Mouse (Mus musculus) thymus, adult 18-20 months (tissue): ENCODE measurements around the gene Ski.

Experiments
- DNase-seq, 2 experiments: peaks; one replicate each; pipeline ENCODE4 v3.0.0; 2022; ENCODE audit warnings: mixed read lengths in 2 of 2

The Ski gene

DNA sequence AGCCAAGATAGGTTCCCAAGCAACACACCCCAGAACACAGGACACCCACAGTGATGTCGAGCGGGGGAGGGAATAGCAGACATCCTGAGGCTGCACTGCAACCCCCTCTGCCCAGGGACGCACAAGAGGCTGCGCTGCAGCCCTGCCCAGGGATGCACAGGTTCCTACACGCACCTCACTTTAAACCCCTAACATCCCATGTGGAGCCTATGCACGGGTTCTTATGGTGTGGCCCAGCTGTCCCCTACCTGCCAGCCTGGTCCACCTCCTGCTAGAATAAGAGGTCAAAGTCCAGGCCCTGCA, 8.7 kb downstream of the Ski start:
- DNase-seq: no peak

DNA sequence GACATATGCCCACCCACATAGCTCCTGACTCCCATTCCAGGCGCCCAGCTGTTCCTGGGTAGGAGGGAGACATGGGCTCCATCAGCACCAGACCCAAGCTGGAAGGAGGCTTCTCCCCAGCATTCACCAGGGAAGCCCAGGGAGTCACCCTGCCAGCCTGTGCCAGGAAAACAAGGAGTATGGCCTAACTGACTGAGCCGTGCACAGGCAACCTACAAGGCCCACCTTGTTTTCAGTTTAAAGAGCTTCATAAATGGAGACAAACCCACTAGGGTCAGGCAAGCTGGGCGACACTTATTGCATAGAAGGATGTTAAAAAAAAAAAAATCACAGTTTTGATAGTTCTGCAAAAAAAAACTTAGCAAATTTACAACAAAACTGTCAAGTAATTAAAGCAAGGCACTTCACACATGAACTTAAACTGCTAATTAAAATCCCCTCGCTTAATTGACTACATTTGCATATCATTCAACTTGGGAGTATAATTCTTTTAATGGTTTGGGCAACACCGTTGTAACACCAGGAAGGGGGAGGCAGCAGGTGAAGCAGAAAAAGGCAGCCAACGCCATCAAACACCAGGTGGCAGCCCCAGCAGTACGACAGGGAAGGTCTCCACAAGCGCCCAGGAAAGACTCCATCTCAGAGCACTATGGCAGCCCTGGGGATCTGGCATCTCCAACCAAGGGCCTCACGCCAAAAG, 9.2 kb downstream of the Ski start:
- DNase-seq: peak in 1 of 2 experiments; percentile 6

DNA sequence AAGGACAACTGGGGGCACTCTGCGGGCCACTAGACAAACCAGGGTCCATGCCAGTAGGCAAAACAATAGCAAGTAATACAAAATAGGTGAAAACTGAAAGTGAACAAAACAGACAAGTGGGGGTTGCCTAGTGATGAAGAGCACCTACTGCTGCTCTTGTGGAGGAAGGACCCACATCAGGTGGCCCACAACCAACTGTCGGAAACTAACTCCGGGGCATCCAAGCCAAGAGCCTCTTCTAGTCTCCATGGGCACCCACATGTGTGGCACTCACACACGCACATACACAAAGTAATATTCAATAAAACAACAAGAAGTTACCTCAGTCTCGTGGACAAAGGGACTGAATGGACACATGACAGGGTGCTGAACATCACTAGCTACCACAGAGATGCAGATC, 12.9 kb downstream of the Ski start:
- DNase-seq: peak in 1 of 2 experiments; percentile 7

DNA sequence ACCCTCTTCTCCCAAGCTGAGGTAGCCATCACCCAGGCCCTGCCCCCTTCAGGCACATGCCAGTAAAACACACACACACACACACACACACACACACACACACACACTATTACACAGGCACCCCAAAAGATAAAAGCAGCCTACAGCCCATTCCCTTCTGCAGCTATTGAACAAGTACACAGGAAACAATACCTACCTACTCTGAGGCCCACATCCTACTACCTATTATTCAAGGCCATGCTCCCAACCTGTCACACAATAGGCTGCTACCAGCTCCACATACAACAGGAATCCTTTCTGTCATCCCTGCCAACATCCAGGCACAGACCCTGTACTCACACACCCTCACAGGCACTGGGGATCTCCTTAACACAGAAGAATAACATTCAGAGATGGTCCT, 13.3 kb downstream of the Ski start:
- DNase-seq: no peak

GRCm38 (mm10) chr4:155208613-155209012, 13.8 kb downstream of the Ski start:
- no peak for DNase-seq

DNA sequence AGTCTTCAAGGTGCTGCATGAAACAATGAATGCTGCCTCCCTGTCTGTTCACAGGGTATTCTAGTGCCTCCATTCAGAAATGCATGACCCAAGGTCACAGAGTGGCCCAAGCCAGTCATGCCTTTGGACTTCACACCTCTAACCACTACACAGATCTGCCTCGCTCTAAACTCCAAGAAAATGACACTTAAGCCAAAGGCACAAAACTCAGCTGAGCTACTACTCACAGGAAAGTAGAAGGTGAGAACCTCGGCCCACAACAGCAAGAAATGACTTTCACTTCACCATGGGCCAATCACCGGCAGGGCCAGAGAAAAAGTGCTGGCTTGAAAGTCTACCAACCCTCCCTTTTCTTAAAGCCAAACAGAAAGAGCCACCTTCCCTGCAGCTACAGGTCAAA, 14.6 kb downstream of the Ski start:
- no peak for DNase-seq

GRCm38 (mm10) chr4:155206498-155206897, 15.9 kb downstream of the Ski start:
- DNase-seq: no peak

- DNase-seq: no peak
Measured at GRCm38 (mm10) chr4:155205919-155206318, 16.5 kb downstream of the Ski start.

DNA sequence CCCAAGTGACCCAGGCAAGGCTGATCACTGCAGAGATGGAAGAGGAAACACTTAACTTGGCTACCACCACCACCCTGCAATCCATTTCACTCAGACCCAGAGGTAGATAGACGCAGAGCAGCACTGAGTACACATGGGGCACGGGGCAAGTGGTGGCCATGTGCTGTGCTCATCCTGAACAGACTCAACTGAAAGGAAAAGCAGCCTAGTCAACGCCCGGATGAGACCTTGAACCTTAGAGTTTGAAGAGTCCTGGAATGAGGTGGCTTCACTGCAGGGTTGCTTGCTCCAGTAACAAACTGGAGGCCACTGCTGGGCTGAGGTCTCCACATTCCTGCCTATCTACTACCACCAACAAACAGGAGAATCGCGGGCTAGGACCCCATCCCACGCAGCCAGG, 20.6 kb downstream of the Ski start:
- DNase-seq: no peak

- peak in 1 of 2 experiments; percentile 45 for DNase-seq
Measured at GRCm38 (mm10) chr4:155200861-155201390, 21.5 kb downstream of the Ski start.

DNA sequence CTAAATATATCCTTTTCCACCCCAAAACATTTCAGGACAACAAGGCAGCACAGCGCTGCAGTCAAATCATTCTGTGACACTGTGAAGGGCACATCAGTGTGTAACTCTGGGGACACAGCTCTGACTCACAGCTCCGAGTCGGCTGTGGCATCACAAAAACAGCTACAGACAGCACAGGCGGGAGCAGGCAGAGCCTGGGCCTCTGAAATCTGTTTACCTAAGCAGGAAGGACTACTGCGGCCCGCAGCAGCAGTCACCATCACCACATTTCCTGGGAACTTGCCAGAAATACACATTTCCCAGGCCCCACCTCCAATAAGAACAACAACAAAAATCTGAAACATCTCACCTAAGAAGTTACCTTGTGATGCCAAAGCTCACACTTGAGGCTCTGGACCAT, 24.7 kb downstream of the Ski start:
- no peak for DNase-seq

DNA sequence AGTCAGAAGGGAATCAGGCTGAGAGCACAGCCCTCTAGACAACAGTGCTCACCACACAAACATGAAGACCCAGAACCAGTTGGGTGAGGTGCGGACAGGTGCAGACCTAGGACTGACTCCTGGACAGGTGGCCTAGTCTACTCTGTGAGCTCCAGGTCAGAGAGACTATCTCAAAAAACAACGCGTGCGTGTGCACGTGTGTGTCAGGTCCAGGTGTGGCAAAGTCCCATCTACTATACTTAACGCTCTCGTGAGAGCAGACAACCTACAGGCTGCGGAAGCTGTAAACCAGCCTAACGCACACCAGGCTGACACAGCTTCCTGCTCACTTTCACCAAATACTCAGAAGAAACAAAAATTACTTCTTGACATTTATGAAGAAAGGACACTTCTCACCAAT, 27.2 kb downstream of the Ski start:
- DNase-seq: no peak

GRCm38 (mm10) chr4:155190275-155190674, 32.1 kb downstream of the Ski start:
- DNase-seq: no peak

DNA sequence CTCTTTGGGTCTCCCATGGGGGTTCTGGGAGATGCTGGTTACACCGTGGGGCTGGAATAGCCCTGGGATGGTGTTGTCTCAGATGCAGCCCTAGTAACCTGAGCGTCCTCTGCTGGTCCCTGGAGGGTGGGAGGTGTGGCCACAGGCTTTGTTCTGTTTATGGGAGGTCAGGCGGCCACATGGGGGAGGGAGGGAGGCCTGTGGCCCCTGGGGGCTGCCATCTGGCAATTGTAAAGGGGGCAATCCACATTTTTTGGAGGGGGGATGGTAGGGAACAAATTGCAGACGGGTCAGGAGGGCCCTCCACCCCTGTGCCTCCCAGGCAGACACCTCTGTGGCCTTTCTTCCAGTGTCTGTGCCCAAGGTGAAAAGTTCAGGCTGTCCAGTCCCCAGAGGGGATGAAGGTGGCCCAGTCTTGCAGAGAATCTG, 32.7 kb downstream of the Ski start:
- no peak for DNase-seq

- no peak for DNase-seq
Measured at GRCm38 (mm10) chr4:155188803-155189202, 33.6 kb downstream of the Ski start.

DNA sequence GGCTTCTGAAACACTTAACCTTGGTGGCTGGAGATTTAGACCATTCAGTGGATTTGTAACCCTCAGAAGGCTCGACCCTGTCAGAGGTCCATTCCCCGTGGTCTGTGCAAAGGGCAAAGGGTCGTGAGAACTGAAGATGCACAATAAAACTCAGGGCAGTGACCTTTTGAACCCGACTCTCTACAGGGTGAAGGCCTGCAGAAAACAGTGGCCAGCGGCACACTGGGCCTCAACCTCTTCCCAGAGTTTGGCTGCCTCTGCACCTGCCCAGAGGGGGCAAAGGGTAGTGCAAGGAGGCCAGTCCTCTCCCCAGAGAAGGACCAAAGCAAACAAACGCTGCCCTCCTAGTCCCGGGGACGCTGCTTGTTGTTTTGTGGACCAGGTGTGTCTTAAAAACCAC, 34.1 kb downstream of the Ski start:
- DNase-seq: no peak

GRCm38 (mm10) chr4:155187192-155187674, 35.2 kb downstream of the Ski start:
- DNase-seq: no peak

DNA sequence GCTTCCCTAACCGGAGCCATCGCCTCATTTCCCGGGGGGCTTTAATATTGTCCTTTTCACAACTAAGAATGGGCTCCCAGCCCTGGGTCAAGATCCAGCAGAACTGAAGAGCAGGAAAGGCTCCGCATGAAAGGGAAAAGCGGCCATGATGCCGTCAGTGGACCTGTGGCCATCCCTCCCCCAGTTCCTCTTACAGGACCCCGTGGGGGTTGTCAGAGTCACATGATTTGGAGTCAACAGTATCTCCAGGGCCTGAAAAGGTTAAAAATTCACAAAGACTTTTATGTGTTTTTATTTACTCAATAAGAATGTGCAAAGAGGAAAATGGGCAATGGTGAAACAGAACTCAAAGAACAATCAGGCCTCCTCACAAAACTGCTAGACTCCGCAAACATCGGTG, 36.5 kb downstream of the Ski start:
- DNase-seq: no peak

DNA sequence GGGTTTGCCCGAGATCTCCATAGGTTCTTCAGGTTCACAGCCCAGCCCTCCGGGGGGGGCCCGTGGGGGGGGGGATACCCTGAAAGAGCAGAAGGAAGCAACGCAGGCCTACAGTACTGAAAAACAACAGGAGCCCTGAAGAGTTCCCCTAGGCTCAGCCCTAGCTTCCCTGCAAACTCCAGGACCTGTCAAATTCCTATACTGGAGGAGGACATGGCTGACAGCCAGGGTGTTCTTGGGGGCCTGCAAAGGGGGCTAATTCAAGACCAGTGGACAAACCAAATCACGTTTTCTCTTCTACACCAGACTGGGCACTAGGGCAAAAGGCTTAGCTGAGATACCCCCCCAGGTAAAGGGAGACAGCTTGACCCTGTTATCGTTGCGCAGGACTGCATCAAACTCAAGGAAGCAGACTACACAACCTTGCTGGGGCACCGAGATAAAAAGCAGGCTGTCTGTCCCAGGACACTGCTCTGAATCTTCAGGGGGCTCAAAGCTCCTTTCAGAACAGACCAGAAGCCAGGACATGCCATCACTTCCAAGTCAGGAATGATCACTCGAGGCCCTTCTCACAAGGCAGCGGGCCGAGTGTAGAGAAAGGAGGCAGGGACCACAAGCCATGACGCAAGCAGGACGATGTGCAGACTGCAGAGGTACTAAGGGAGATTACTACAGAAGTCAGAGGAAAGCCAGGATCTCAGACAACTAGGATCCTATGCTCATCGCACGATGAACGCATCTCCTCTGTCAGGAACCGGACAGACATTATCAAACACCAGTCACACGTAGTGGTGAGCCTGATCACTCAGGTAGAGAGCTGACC, 37.9 kb downstream of the Ski start:
- no peak for DNase-seq

DNA sequence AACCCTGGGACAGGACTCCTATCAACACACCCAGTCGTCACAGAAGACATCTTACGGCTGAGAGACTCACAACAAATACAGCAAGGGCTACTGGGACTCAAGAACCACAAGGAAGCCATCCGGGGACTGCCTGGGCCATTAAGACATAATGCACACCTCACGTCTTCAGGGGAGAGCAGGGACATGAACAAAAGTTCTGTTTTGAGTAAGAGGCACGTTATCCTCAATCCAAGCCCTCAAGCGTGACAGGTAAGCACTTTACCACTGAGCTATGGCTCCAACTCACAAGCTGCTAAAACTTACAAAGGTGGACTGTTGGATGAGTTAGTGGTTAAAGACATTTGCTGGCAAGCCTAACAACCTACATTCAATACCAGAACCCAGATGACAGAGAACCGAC, 39.2 kb downstream of the Ski start:
- DNase-seq: no peak

GRCm38 (mm10) chr4:155178981-155179512, 43.3 kb downstream of the Ski start:
- no peak for DNase-seq

- DNase-seq: peak; percentile 52 to 70
Measured at GRCm38 (mm10) chr4:155178274-155178673, 44.1 kb downstream of the Ski start.

- DNase-seq: no peak
Measured at GRCm38 (mm10) chr4:155176210-155176609, 46.2 kb downstream of the Ski start.
